Mouse (Mus musculus) liver, embryonic 13.5 days (tissue): ENCODE measurements around the gene Gm7849. TPM values are rescaled to one million over a fixed set of nuclear protein-coding genes. Genes with fewer than 3 reads are reported as not detected.
"Not testable (repeated sequence)": the region's sequence is repeated elsewhere in the genome, so short reads cannot be mapped to it uniquely, and the experiment has no call there.

ENCODE experiments used
- ATAC-seq: fragments of 200-750 bp; cut with Nextera tagmentation; 2 replicates; pipeline ENCODE4 v1.8.0; 2017; ENCODE audit warnings: low read depth, mild to moderate bottlenecking, moderate number of reproducible peaks, moderate library complexity
- DNase-seq: peaks from one replicate; pipeline ENCODE4 v3.0.0; 2022
- H3K27ac ChIP-seq: fragments of 300-500 bp; sonication (generic); 2 replicates; pipeline ENCODE4 v1.5.1; 2015; ENCODE audit warnings: moderate library complexity, mild to moderate bottlenecking, inconsistent platforms
- H3K27me3 ChIP-seq: fragments of 300-500 bp; sonication (generic); 2 replicates; pipeline ENCODE4 v1.6.1; 2015; ENCODE audit warnings: mild to moderate bottlenecking, inconsistent platforms
- H3K36me3 ChIP-seq: fragments of 300-500 bp; sonication (generic); 2 replicates; pipeline ENCODE4 v1.6.1; 2015; ENCODE audit warnings: mild to moderate bottlenecking, inconsistent platforms
- H3K4me1 ChIP-seq: fragments of 300-500 bp; sonication (generic); replicated peaks from 2 replicates; pipeline ENCODE4 v1.6.1; 2015; ENCODE audit warnings: inconsistent platforms
- H3K4me2 ChIP-seq: fragments of 300-500 bp; sonication (generic); 2 replicates; pipeline ENCODE4 v1.6.1; 2015; ENCODE audit warnings: inconsistent platforms, mild to moderate bottlenecking, moderate library complexity
- H3K4me3 ChIP-seq: fragments of 300-500 bp; sonication (generic); replicated peaks from 2 replicates; pipeline ENCODE4 v1.5.1; 2015; ENCODE audit warnings: mild to moderate bottlenecking, inconsistent platforms
- H3K9ac ChIP-seq: fragments of 300-500 bp; sonication (generic); 2 replicates; pipeline ENCODE4 v1.6.1; 2015; ENCODE audit warnings: mild to moderate bottlenecking, inconsistent platforms
- H3K9me3 ChIP-seq: fragments of 300-500 bp; sonication (generic); replicated peaks from 2 replicates; pipeline ENCODE4 v1.6.1; 2016; ENCODE audit warnings: inconsistent platforms
- WGBS: fragments of 180-500 bp; shearing (Covaris S2); methylation state at CpG from one replicate; pipeline ENCODE4 v1.1.7; 2015; ENCODE audit not compliant: insufficient replicate concordance; 5-methylcytosine and 5-hydroxymethylcytosine counted together
- polyA plus RNA-seq: library from polyadenylated mRNA; unstranded; fragments of >200 nt; fragmentation: Nextera tagmentation; extraction: Ambion mirVana; gene quantifications from 2 replicates; pipeline ENCODE4 v1.2.1, GENCODE M21; 2015

Gene Gm7849
- polyA plus RNA-seq = not detected in 2 replicates

DNA sequence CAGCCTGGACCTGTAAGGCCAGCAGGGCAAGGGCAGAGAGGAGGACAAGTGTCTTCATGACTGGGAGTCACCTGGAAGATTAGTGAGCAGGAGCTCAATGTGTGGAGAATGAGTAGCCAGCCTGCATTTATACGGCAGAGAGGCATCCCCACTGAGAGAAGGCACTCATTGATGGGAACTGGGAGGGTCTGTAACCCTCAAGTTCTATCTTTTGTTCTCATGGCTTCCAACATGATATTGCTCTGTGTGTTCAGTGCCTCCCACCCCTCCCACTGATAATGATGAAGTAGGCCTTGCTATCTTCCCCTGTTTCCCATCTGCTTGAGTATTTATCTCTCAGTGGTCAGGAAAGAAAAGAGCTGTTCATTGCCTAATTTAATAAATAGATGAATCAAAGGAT lies at the start of gene Gm7849:
TSS of gene Gm7849 (minus strand) at position 101 of the 400 bp plus-strand sequence.
- WGBS = no CpG with 5 or more reads among the region's 1 CpGs
- H3K27ac ChIP-seq, DNase-seq, H3K27me3 ChIP-seq, H3K4me1 ChIP-seq, H3K4me3 ChIP-seq, H3K4me2 ChIP-seq, H3K9ac ChIP-seq, H3K9me3 ChIP-seq, H3K36me3 ChIP-seq, ATAC-seq: not testable (repeated sequence)

DNA sequence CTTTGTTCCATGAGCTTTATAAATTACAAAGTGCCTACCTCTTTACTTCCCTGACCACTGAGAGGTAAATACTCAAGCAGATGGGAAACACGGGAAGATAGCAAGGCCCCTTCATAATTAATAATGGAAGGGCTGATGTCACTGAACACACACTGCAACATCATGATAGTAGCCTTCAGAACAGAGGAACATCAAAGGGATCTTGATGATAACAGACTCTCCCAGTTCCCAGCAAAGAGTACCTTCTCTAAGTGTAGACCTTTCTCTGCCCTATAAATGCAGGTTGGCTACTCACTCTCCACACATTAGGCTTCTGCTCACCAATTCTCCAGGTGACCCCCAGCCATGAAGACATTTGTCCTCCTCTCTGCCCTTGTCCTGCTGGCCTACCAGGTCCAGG lies 29.2 kb downstream of the Gm7849 start, which contains the start of gene Defa36:
TSS of gene Defa36 (plus strand) at position 301 of the 400 bp plus-strand sequence.
- no CpG with 5 or more reads among the region's 1 CpGs for WGBS
- not testable (repeated sequence) for H3K9me3 ChIP-seq, ATAC-seq, H3K27me3 ChIP-seq, H3K36me3 ChIP-seq, DNase-seq, H3K9ac ChIP-seq, H3K4me2 ChIP-seq, H3K4me3 ChIP-seq, H3K4me1 ChIP-seq, H3K27ac ChIP-seq

Other genes starting within 250 kb of the Gm7849 start
- gene Gm15292, start 206.8 kb downstream of the Gm7849 start, polyA plus RNA-seq = not detected in 2 replicates
- not detected in 2 replicates for gene Defa27, start 141.0 kb downstream of the Gm7849 start, polyA plus RNA-seq
- gene Defa29, start 129.5 kb downstream of the Gm7849 start, polyA plus RNA-seq = not detected in 2 replicates
- not detected in 2 replicates for gene Defa2, start 78.0 kb downstream of the Gm7849 start, polyA plus RNA-seq
- gene Defa33, start 64.7 kb downstream of the Gm7849 start, polyA plus RNA-seq = not detected in 2 replicates
- gene Defa36, start 29.1 kb downstream of the Gm7849 start, polyA plus RNA-seq = not detected in 2 replicates
- not detected in 2 replicates for gene Defa20, start 52.7 kb upstream of the Gm7849 start, polyA plus RNA-seq
- gene Defa32, start 72.5 kb upstream of the Gm7849 start, polyA plus RNA-seq = not detected in 2 replicates
- not detected in 2 replicates for gene Defa37, start 108.8 kb upstream of the Gm7849 start, polyA plus RNA-seq
- gene Defa28, start 126.4 kb upstream of the Gm7849 start, polyA plus RNA-seq = not detected in 2 replicates
- gene Gm7861, start 137.9 kb upstream of the Gm7849 start, polyA plus RNA-seq = not detected in 2 replicates
- not detected in 2 replicates for gene Defa26, start 161.6 kb upstream of the Gm7849 start, polyA plus RNA-seq
- not detected in 2 replicates for gene Defa17, start 199.2 kb upstream of the Gm7849 start, polyA plus RNA-seq
- gene Defa34, start 209.2 kb upstream of the Gm7849 start, polyA plus RNA-seq = not detected in 2 replicates
- gene AY761184, start 247.1 kb upstream of the Gm7849 start, polyA plus RNA-seq = not detected in 2 replicates